In the genomic region with DNA sequence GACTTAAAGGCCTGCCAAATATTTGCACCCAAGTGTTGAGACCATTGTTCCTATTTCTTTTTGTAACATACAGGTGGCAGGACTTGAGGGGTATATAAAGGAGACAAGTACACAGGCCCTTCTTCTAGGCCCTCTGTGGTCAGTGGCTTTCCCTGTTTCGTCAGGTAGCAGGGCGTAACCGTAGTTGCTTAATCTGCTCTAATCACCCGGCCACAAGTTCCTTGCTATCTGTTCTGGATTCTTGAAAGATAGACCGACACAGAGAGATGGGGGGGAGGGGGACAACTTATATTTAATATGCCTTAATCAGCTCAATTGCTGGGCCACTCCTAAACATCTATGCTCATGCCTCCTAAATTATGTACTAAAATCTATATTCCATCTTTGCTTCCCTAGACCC, we compare ENCODE assay signal across 22 mouse cellular contexts.
DNase-seq lines count a peak whose midpoint lies in the region; ATAC-seq and TF ChIP-seq lines count a peak whose summit lies in the region.
"Had no signal": no experiment of that assay in that cellular context is flagged by ENCODE, and none has a peak within 500 bp of the region (broad histone marks: within the 10 kb centered on the region; RNA-seq: fewer than 3 reads in every experiment).

No protein-coding gene starts in this region.

- no peak overlapping the region for H3K9ac ChIP-seq in MEL (ENCODE audit: control insufficient read depth, low read depth, low read length, poor library complexity, severe bottlenecking)
- no peak overlapping the region for H3K9ac ChIP-seq in liver, embryonic 13.5 days
- H3K9ac ChIP-seq in forebrain, embryonic 16.5 days (replicated peaks; ENCODE audit: low read depth, low read length), result no peak overlapping the region
- H3K9ac ChIP-seq: forebrain, embryonic 12.5 days; hindbrain, embryonic 12.5 days; intestine, embryonic 15.5 days; midbrain, embryonic 13.5 days; neural tube, embryonic 13.5 days had no signal

- H3K79me2 ChIP-seq in MEL (ENCODE audit: control insufficient read depth, insufficient read depth, low read length, poor library complexity), result no peaks in the 10 kb centered on the region

- H3K9me3 ChIP-seq in MEL (replicated peaks; ENCODE audit: insufficient read depth, low read length), result no peaks in the 10 kb centered on the region
- H3K9me3 ChIP-seq in liver, embryonic 13.5 days (replicated peaks), result no peaks in the 10 kb centered on the region
- no peaks in the 10 kb centered on the region for H3K9me3 ChIP-seq in forebrain, embryonic 16.5 days (ENCODE audit: control insufficient read depth, low read length)
- H3K9me3 ChIP-seq: forebrain, embryonic 12.5 days; hindbrain, embryonic 12.5 days; intestine, embryonic 15.5 days; megakaryocyte, embryonic 14.5 days; midbrain, embryonic 13.5 days; neural tube, embryonic 13.5 days had no signal

- ATAC-seq in common myeloid progenitor, adult 5-6 weeks (replicated peaks; ENCODE audit: low read depth, poor library complexity, severe bottlenecking), result 0 out of 2 replicates have a peak, but pooled peaks have one; percentile 34
- ATAC-seq in liver, embryonic 13.5 days (ENCODE audit: low read depth), result peak; percentile 75
- peak; percentile 88 for ATAC-seq in megakaryocyte, adult 5-6 weeks (ENCODE audit: poor library complexity, severe bottlenecking)
- ATAC-seq in forebrain, embryonic 16.5 days, result no peak
- ATAC-seq: hindbrain, postnatal 0 days; intestine, embryonic 15.5 days; lung, postnatal 0 days; midbrain, embryonic 13.5 days had no signal

- TF ChIP-seq EP300 in MEL (IDR thresholded peaks at IDR 0.05; ENCODE audit: low read depth in 1 of 2, low read length in 2 of 2), result peak; percentile 72 to 83; a peak in 3 of 4 replicates

- H3K27ac ChIP-seq in MEL (ENCODE audit: control insufficient read depth, low read depth, low read length), result peak overlapping the region; percentile 43
- H3K27ac ChIP-seq in liver, embryonic 13.5 days, result peak overlapping the region; percentile 21; the same call in 1 of the 2 replicates
- no peak overlapping the region for H3K27ac ChIP-seq in forebrain, embryonic 16.5 days (ENCODE audit: low read length)
- H3K27ac ChIP-seq: forebrain, embryonic 12.5 days; heart, adult 2 months; hindbrain, embryonic 12.5 days; hindbrain, postnatal 0 days; intestine, embryonic 15.5 days; kidney, postnatal 0 days; midbrain, embryonic 13.5 days; neural tube, embryonic 13.5 days had no signal

- TF ChIP-seq CTCF in MEL (IDR thresholded peaks at IDR 0.05 in 2 of 3, conservative IDR thresholded peaks at IDR 0.05 in 1 of 3; ENCODE audit: control insufficient read depth in 1 of 3, insufficient read depth in 1 of 3, low read depth in 2 of 3, low read length in 3 of 3, poor library complexity in 1 of 3, severe bottlenecking in 1 of 3), result no peak

- peaks cover 0 to 19% of the 10 kb centered on the region in 2 experiments; a peak in 3 of 4 replicates for H3K36me3 ChIP-seq in MEL (ENCODE audit: control insufficient read depth in 1 of 2, insufficient read depth in 2 of 2, low read length in 2 of 2)
- H3K36me3 ChIP-seq in liver, embryonic 13.5 days, result peaks cover 87% of the 10 kb centered on the region
- H3K36me3 ChIP-seq in forebrain, embryonic 16.5 days (ENCODE audit: control insufficient read depth, insufficient read depth), result peaks cover 43% of the 10 kb centered on the region

- H3K4me3 ChIP-seq in MEL (ENCODE audit: control insufficient read depth in 1 of 2, insufficient read depth in 1 of 2, low read depth in 2 of 2, low read length in 2 of 2), result no peak overlapping the region
- H3K4me3 ChIP-seq in liver, embryonic 13.5 days (replicated peaks), result no peak overlapping the region
- H3K4me3 ChIP-seq in forebrain, embryonic 16.5 days (replicated peaks; ENCODE audit: low read length), result no peak overlapping the region
- H3K4me3 ChIP-seq: erythroblast, embryonic 14.5 days; forebrain, embryonic 12.5 days; heart, adult 2 months; hindbrain, embryonic 12.5 days; intestine, embryonic 15.5 days; megakaryocyte, embryonic 14.5 days; midbrain, embryonic 13.5 days; neural tube, embryonic 13.5 days had no signal

- DNase-seq in MEL (ENCODE audit: low read depth, low spot score), result peak; percentile 44
- peak; percentile 6 for DNase-seq in liver, embryonic 13.5 days
- DNase-seq in urinary bladder, adult 18-20 months (ENCODE audit: low spot score in 2 of 2), result no peak
- DNase-seq in lung, postnatal 10 days, result no peak
- no peak for DNase-seq in heart, postnatal 4 days
- DNase-seq: cerebellum, adult 18-20 months; gastrocnemius, postnatal 14 days; heart, adult 2 months; thymus, postnatal 36 days had no signal

- TF ChIP-seq POLR2A in MEL (IDR thresholded peaks at IDR 0.05; ENCODE audit: control insufficient read depth in 1 of 2, insufficient read depth in 1 of 2, low read depth in 1 of 2, low read length in 2 of 2, poor library complexity in 1 of 2), result no peak

- TF ChIP-seq RAD21 in MEL (IDR thresholded peaks at IDR 0.05; ENCODE audit: low read depth, low read length), result no peak

- WGBS in liver, embryonic 13.5 days (ENCODE audit: insufficient replicate concordance), result 18% methylated on average over 5 of the region's 5 CpGs
- 91% methylated on average over 5 of the region's 5 CpGs for WGBS in forebrain, embryonic 16.5 days

- H3K4me2 ChIP-seq in liver, embryonic 13.5 days, result peak overlapping the region; percentile 10
- no peak overlapping the region for H3K4me2 ChIP-seq in forebrain, embryonic 16.5 days (ENCODE audit: low read length)
- H3K4me2 ChIP-seq: forebrain, embryonic 12.5 days; hindbrain, embryonic 12.5 days; intestine, embryonic 15.5 days; midbrain, embryonic 13.5 days; neural tube, embryonic 13.5 days had no signal

- no peaks in the 10 kb centered on the region for H3K27me3 ChIP-seq in MEL (ENCODE audit: control insufficient read depth in 1 of 2, insufficient read depth in 2 of 2, low read length in 2 of 2)
- no peaks in the 10 kb centered on the region for H3K27me3 ChIP-seq in liver, embryonic 13.5 days
- no peaks in the 10 kb centered on the region for H3K27me3 ChIP-seq in forebrain, embryonic 16.5 days (replicated peaks; ENCODE audit: control insufficient read depth, insufficient read depth, low read length)
- H3K27me3 ChIP-seq: forebrain, embryonic 12.5 days; hindbrain, embryonic 12.5 days; intestine, embryonic 15.5 days; megakaryocyte, embryonic 14.5 days; midbrain, embryonic 13.5 days; neural tube, embryonic 13.5 days had no signal

- H3K4me1 ChIP-seq in MEL (ENCODE audit: control insufficient read depth in 1 of 2, insufficient read depth in 2 of 2, low read length in 2 of 2), result peaks cover 18 to 20% of the 10 kb centered on the region in 2 experiments
- H3K4me1 ChIP-seq in liver, embryonic 13.5 days (replicated peaks), result peaks cover 30% of the 10 kb centered on the region
- 0 out of 2 replicates have a peak, but pooled peaks cover 8% of the 10 kb centered on the region for H3K4me1 ChIP-seq in forebrain, embryonic 16.5 days (replicated peaks; ENCODE audit: control insufficient read depth, insufficient read depth, low read length)
- H3K4me1 ChIP-seq: hindbrain, embryonic 12.5 days; midbrain, embryonic 13.5 days had no signal

TF ChIP-seq in MEL, 35 proteins besides CTCF, POLR2A, EP300 and RAD21:
- TF ChIP-seq MAFK (IDR thresholded peaks at IDR 0.05; ENCODE audit: borderline replicate concordance, low read depth, low read length), result no peak
- peak; percentile 80 for TF ChIP-seq TCF12 (IDR thresholded peaks at IDR 0.05; ENCODE audit: low read depth, low read length)
- no peak for TF ChIP-seq ELF1 (IDR thresholded peaks at IDR 0.05; ENCODE audit: low read depth, low read length)
- TF ChIP-seq USF1 (IDR thresholded peaks at IDR 0.05; ENCODE audit: low read depth, low read length), result 0 out of 2 replicates have a peak, but pooled peaks have one; percentile 5
- no peak for TF ChIP-seq TBP (IDR thresholded peaks at IDR 0.05; ENCODE audit: low read depth, low read length)
- TF ChIP-seq ETS1 (IDR thresholded peaks at IDR 0.05; ENCODE audit: low read depth, low read length), result peak; percentile 52; the same call in 1 of the 2 replicates
- TF ChIP-seq RCOR1 (IDR thresholded peaks at IDR 0.05; ENCODE audit: low read depth, low read length), result peak; percentile 51; the same call in 1 of the 2 replicates
- peak; percentile 76 for TF ChIP-seq GATA1 (IDR thresholded peaks at IDR 0.05; ENCODE audit: low read depth, low read length)

Comparison
In these comparisons a context has a peak if more than half of its experiments do, and no peak if none do; other contexts are left out.
1. DNase-seq: peak in MEL (single experiment) and liver, embryonic 13.5 days (single experiment); none in urinary bladder, adult 18-20 months (0 of 2), lung, postnatal 10 days (single experiment) and heart, postnatal 4 days (single experiment).